Mouse (Mus musculus) midbrain, postnatal 0 days (tissue): ENCODE results near the gene Kcnrg. TPM values are rescaled to one million over a fixed set of nuclear protein-coding genes. Genes with fewer than 3 reads are reported as not detected.

Source experiments
- ATAC-seq: fragments of 200-750 bp; cut with Nextera tagmentation; 2 replicates; pipeline ENCODE4 v1.8.0; 2017; ENCODE audit warnings: moderate number of reproducible peaks, mild to moderate bottlenecking, moderate TSS enrichment, moderate library complexity; ENCODE audit not compliant: low FRiP score
- DNase-seq: peaks from one replicate; pipeline ENCODE4 v3.0.0-alpha.2; 2015; ENCODE audit warnings: low spot score
- H3K27ac ChIP-seq: fragments of 300-500 bp; sonication (generic); 2 replicates; pipeline ENCODE4 v1.5.1; 2014; ENCODE audit warnings: low read depth, mild to moderate bottlenecking, low read length, mixed read lengths
- H3K27me3 ChIP-seq: fragments of 300-500 bp; sonication (generic); 2 replicates; pipeline ENCODE4 v1.6.1; 2014; ENCODE audit warnings: low read length, control low read depth, mixed read lengths; ENCODE audit not compliant: insufficient read depth
- H3K36me3 ChIP-seq: fragments of 300-500 bp; sonication (generic); 2 replicates; pipeline ENCODE4 v1.6.1; 2014; ENCODE audit warnings: low read length, control low read depth, mixed read lengths; ENCODE audit not compliant: insufficient read depth
- H3K4me1 ChIP-seq: fragments of 300-500 bp; sonication (generic); 2 replicates; pipeline ENCODE4 v1.6.1; 2014; ENCODE audit warnings: mild to moderate bottlenecking, control low read depth, antibody characterized with exemption, low read length, mixed read lengths; ENCODE audit not compliant: insufficient read depth
- H3K4me2 ChIP-seq: fragments of 300-500 bp; sonication (generic); 2 replicates; pipeline ENCODE4 v1.6.1; 2014; ENCODE audit warnings: low read depth, mild to moderate bottlenecking, low read length, mixed read lengths; ENCODE audit not compliant: poor library complexity, severe bottlenecking
- H3K4me3 ChIP-seq: fragments of 300-500 bp; sonication (generic); 2 replicates; pipeline ENCODE4 v1.5.1; 2014; ENCODE audit warnings: low read depth, mild to moderate bottlenecking, low read length, moderate library complexity
- H3K9ac ChIP-seq: fragments of 300-500 bp; sonication (generic); replicated peaks from 2 replicates; pipeline ENCODE4 v1.6.1; 2014; ENCODE audit warnings: mild to moderate bottlenecking, low read length, moderate library complexity, mixed read lengths; ENCODE audit not compliant: poor library complexity, severe bottlenecking
- H3K9me3 ChIP-seq: fragments of 300-500 bp; sonication (generic); 2 replicates; pipeline ENCODE4 v1.6.1; 2016; ENCODE audit warnings: low read length, control low read depth
- CTCF ChIP-seq: IDR thresholded peaks from 2 replicates; pipeline ENCODE4 v1.5.1; 2016; ENCODE audit warnings: antibody characterized with exemption, mild to moderate bottlenecking
- WGBS: fragments of 180-500 bp; shearing (Covaris S2); extraction: QIAGEN DNeasy Blood & Tissue Kit; methylation state at CpG from one replicate; pipeline ENCODE4 v1.1.7; 2014; 5-methylcytosine and 5-hydroxymethylcytosine counted together
- polyA plus RNA-seq: library from polyadenylated mRNA; unstranded; fragments of >200 nt; fragmentation: Nextera tagmentation; extraction: Ambion mirVana; gene quantifications from 2 replicates; pipeline ENCODE4 v1.2.1, GENCODE M21; 2015
- total RNA-seq: library from RNA; depleted of rRNA; stranded (reverse); fragments of >200 nt; gene quantifications from 2 replicates; pipeline ENCODE4 v1.2.3, GENCODE M21; 2014

Gene Kcnrg
- total and polyA plus RNA-seq, 2 experiments from 2014 or later: 2.5 to 4.4 TPM

- 99% methylated on average over 2 of the region's 2 CpGs for WGBS
- Histone ChIP-seq H3K4me3 (no peak overlapping the region), H3K9ac (no peak overlapping the region), H3K27me3 (no peaks in the 10 kb centered on the region), H3K27ac (no peak overlapping the region), H3K9me3 (no peaks in the 10 kb centered on the region), H3K36me3 (no peaks in the 10 kb centered on the region), H3K4me1 (no peaks in the 10 kb centered on the region), H3K4me2 (no peak overlapping the region)
- ATAC-seq (no peak), DNase-seq (no peak)
- no peak for TF ChIP-seq CTCF
Measured at GRCm38 (mm10) chr14:61613319-61613718, 6.1 kb downstream of the Kcnrg start.

- no peak for ATAC-seq
Measured at GRCm38 (mm10) chr14:61620371-61620770, 13.1 kb downstream of the Kcnrg start.

GRCm38 (mm10) chr14:61635969-61636368, 28.7 kb downstream of the Kcnrg start:
- no peaks in the 10 kb centered on the region for H3K9me3 ChIP-seq
- H3K4me1 ChIP-seq: no peaks in the 10 kb centered on the region
- H3K36me3 ChIP-seq: no peaks in the 10 kb centered on the region
- ATAC-seq: no peak
- H3K4me2 ChIP-seq: no peak overlapping the region
- TF ChIP-seq CTCF: no peak
- H3K27ac ChIP-seq: no peak overlapping the region
- DNase-seq: no peak
- H3K4me3 ChIP-seq: no peak overlapping the region
- no peaks in the 10 kb centered on the region for H3K27me3 ChIP-seq
- no peak overlapping the region for H3K9ac ChIP-seq

More at GRCm38 (mm10) chr14:61620371-61620770, 13.1 kb downstream of the Kcnrg start:
- Histone ChIP-seq H3K9me3 (no peaks in the 10 kb centered on the region), H3K36me3 (no peaks in the 10 kb centered on the region), H3K9ac (no peak overlapping the region), H3K27me3 (no peaks in the 10 kb centered on the region), H3K4me2 (no peak overlapping the region), H3K4me1 (no peaks in the 10 kb centered on the region), H3K27ac (no peak overlapping the region), H3K4me3 (no peak overlapping the region)
- WGBS: 93% methylated on average over 2 of the region's 2 CpGs
- no peak for DNase-seq
- no peak for TF ChIP-seq CTCF

- ATAC-seq: no peak
- H3K4me2 ChIP-seq: no peak overlapping the region
- no peak overlapping the region for H3K9ac ChIP-seq
- no peaks in the 10 kb centered on the region for H3K9me3 ChIP-seq
- H3K36me3 ChIP-seq: no peaks in the 10 kb centered on the region
- H3K4me1 ChIP-seq: no peaks in the 10 kb centered on the region
- DNase-seq: no peak
- WGBS: 58% methylated on average over 1 of the region's 1 CpGs
- H3K27ac ChIP-seq: no peak overlapping the region
- TF ChIP-seq CTCF: no peak
- no peaks in the 10 kb centered on the region for H3K27me3 ChIP-seq
- no peak overlapping the region for H3K4me3 ChIP-seq
Measured at GRCm38 (mm10) chr14:61642668-61643067, 35.4 kb downstream of the Kcnrg start.

- H3K4me2 ChIP-seq: no peak overlapping the region
- H3K36me3 ChIP-seq: no peaks in the 10 kb centered on the region
- no peaks in the 10 kb centered on the region for H3K4me1 ChIP-seq
- no peak overlapping the region for H3K27ac ChIP-seq
- H3K9ac ChIP-seq: no peak overlapping the region
- no peaks in the 10 kb centered on the region for H3K27me3 ChIP-seq
- no peak for TF ChIP-seq CTCF
- no peaks in the 10 kb centered on the region for H3K9me3 ChIP-seq
- WGBS: 73% methylated on average over 1 of the region's 1 CpGs
- ATAC-seq (no peak), DNase-seq (no peak)
- H3K4me3 ChIP-seq: no peak overlapping the region
Measured at GRCm38 (mm10) chr14:61645547-61645946, 38.3 kb downstream of the Kcnrg start.

GRCm38 (mm10) chr14:61647182-61647880, 40.1 kb downstream of the Kcnrg start:
- Histone ChIP-seq H3K27ac (peak overlapping the region; percentile 74; the same call in 1 of the 2 replicates), H3K4me3 (peak overlapping the region; percentile 83), H3K4me2 (peak overlapping the region; percentile 93), H3K9me3 (no peaks in the 10 kb centered on the region), H3K36me3 (no peaks in the 10 kb centered on the region), H3K9ac (peak overlapping the region; percentile 67), H3K27me3 (no peaks in the 10 kb centered on the region), H3K4me1 (no peaks in the 10 kb centered on the region)
- no peak for TF ChIP-seq CTCF
- no peak for ATAC-seq
- peak; percentile 61 for DNase-seq
- WGBS: under 1% methylated on average over 24 of the region's 24 CpGs
